Mouse (Mus musculus): ENCODE data around the gene Palld. TPM values are rescaled to one million over a fixed set of nuclear protein-coding genes. Genes with fewer than 3 reads are reported as not detected.
A peak's percentile ranks its signal among the peaks of the same experiment; 100 is the strongest.

Palld gene
- total and polyA plus RNA-seq, 3 experiments = 0.33 TPM; not detected in 2

DNA sequence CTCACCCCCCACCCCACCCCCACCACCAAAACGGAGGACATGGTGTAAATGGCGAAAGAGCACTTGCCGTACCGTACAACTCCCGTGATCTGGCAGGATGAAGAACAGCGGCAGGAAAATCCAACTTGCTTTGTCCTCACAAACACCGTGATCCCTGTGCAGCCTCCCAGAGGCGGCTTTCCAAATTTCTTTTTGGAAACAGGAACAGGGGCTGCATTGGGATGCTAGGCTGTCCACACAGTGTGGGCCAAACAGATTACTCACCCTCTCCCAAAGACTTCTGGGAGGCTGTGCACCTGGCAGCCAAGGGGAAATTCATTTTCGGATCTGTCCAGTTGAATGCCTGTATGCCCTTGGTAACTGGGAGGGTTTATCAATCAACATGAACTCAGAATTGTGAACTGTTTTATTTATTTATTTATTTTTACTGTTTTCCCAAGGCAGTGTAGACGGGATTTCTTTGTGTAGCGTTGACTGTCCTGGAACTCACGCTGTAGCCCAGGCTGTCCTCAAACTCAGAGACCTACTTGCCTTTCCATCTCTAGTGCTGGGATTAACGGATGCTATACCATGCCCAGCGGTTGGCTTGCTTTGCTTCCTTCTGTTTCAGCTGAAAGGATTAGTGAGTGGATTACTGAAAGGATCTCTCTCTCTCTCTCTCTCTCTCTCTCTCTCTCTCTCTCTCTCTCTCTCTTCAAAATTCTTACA is 422.1 kb downstream of the Palld start:
- H3K4me1 ChIP-seq (ENCODE audit: insufficient read depth, low read depth, low read length) = peaks cover 2% of the 10 kb centered on the region; the same call in 1 of the 2 replicates
- DNase-seq (ENCODE audit: low spot score) = no peak
- no peaks in the 10 kb centered on the region for H3K36me3 ChIP-seq (replicated peaks)
- no peak for ATAC-seq (ENCODE audit: extremely low read depth, insufficient number of reproducible peaks, low FRiP score, poor library complexity, severe bottlenecking)
- no peak overlapping the region for H3K4me3 ChIP-seq (ENCODE audit: low read depth, low read length)
- no peak for TF ChIP-seq GATA1 (IDR thresholded peaks at IDR 0.05; ENCODE audit: borderline replicate concordance, low read length)
- no peak for TF ChIP-seq TAL1 (conservative IDR thresholded peaks at IDR 0.05; ENCODE audit: low read depth, low read length)
- TF ChIP-seq GATA2 (IDR thresholded peaks at IDR 0.05; ENCODE audit: borderline replicate concordance, low read depth, low read length) = no peak
- no peak for TF ChIP-seq POLR2AphosphoS5 (IDR thresholded peaks at IDR 0.05; ENCODE audit: insufficient replicate concordance, low read depth, low read length)
- no peak for TF ChIP-seq CTCF (IDR thresholded peaks at IDR 0.05; ENCODE audit: low read depth, low read length)
- no peaks in the 10 kb centered on the region; the same call in 1 of the 2 replicates for H3K27me3 ChIP-seq (ENCODE audit: insufficient read depth, low read length)
- no peaks in the 10 kb centered on the region for H3K9me3 ChIP-seq (replicated peaks)

DNA sequence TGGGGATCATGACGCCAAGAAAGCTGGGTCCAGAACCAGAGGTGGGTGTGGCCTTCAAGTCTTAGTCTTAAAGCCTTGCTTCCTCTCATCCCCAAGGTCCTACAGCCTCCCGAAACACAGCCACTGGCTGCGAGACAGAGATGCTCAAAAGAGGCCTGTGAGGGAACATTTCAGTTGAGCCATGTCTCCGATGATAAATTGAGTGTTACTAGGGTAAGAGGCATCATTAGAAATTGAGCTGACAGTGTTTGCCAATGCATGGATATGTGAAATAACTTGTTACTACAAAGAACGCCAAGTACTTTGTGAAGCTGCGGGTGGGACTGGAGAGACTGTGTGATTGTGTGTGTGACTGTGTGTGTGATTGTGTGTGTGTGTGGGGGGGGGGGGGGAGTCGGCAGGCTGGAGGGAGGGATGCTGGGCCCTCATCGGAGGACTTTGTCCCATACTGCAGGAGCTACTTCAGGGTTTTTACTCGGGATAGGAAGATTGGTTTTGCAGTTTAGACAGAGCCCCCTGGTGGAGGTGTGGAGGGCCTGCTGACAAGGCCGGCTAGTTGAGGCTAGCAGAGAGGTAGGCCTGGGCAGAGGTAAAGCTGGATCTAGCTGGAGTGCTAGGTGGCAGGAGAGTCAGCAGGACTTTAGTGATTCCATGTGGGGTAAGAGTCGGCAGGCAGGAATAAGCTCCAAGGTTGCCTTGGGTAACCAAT is 422.8 kb downstream of the Palld start:
- H3K9me3 ChIP-seq (replicated peaks) = no peaks in the 10 kb centered on the region
- H3K36me3 ChIP-seq (replicated peaks) = no peaks in the 10 kb centered on the region
- TF ChIP-seq CTCF (IDR thresholded peaks at IDR 0.05; ENCODE audit: low read depth, low read length) (no peak), POLR2AphosphoS5 (IDR thresholded peaks at IDR 0.05; ENCODE audit: insufficient replicate concordance, low read depth, low read length) (no peak), TAL1 (conservative IDR thresholded peaks at IDR 0.05; ENCODE audit: low read depth, low read length) (no peak), GATA2 (IDR thresholded peaks at IDR 0.05; ENCODE audit: borderline replicate concordance, low read depth, low read length) (no peak), GATA1 (IDR thresholded peaks at IDR 0.05; ENCODE audit: borderline replicate concordance, low read length) (no peak)
- DNase-seq (ENCODE audit: low spot score) (peak; percentile 39), ATAC-seq (ENCODE audit: extremely low read depth, insufficient number of reproducible peaks, low FRiP score, poor library complexity, severe bottlenecking) (0 out of 2 replicates have a peak, but pooled peaks have one; percentile 34)
- no peak overlapping the region for H3K4me3 ChIP-seq (ENCODE audit: low read depth, low read length)
- H3K27me3 ChIP-seq (ENCODE audit: insufficient read depth, low read length) = peaks cover 2% of the 10 kb centered on the region; the same call in 1 of the 2 replicates
- peaks cover 5% of the 10 kb centered on the region for H3K4me1 ChIP-seq (ENCODE audit: insufficient read depth, low read depth, low read length)

DNA sequence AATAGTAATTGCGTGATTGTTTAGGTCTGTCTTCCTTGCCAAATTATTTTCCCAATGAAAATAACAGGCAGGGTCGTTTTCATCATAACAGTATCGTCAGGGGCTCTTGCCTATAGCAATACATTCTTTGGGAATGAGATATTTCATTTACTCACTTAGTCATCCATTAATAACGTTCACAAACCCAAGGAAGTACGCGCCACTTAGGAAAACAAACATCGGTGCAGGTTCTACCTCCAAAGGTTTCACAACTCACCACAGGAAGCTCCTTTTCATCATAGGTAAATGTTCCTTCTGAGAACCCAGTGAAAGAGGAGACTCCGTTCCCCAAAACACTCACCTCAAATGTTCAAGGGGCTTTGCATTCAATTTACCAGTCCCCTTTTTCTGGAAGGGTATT is 423.7 kb downstream of the Palld start:
- ATAC-seq (ENCODE audit: extremely low read depth, insufficient number of reproducible peaks, low FRiP score, poor library complexity, severe bottlenecking) = no peak
- peaks cover 3% of the 10 kb centered on the region; the same call in 1 of the 2 replicates for H3K27me3 ChIP-seq (ENCODE audit: insufficient read depth, low read length)
- H3K4me1 ChIP-seq (ENCODE audit: insufficient read depth, low read depth, low read length) = peaks cover 5% of the 10 kb centered on the region
- no peaks in the 10 kb centered on the region for H3K36me3 ChIP-seq (replicated peaks)
- no peaks in the 10 kb centered on the region for H3K9me3 ChIP-seq (replicated peaks)
- H3K4me3 ChIP-seq (ENCODE audit: low read depth, low read length) = no peak overlapping the region
- TF ChIP-seq CTCF (IDR thresholded peaks at IDR 0.05; ENCODE audit: low read depth, low read length) (no peak), GATA2 (IDR thresholded peaks at IDR 0.05; ENCODE audit: borderline replicate concordance, low read depth, low read length) (no peak), TAL1 (conservative IDR thresholded peaks at IDR 0.05; ENCODE audit: low read depth, low read length) (no peak), POLR2AphosphoS5 (IDR thresholded peaks at IDR 0.05; ENCODE audit: insufficient replicate concordance, low read depth, low read length) (no peak), GATA1 (IDR thresholded peaks at IDR 0.05; ENCODE audit: borderline replicate concordance, low read length) (no peak)
- no peak for DNase-seq (ENCODE audit: low spot score)

DNA sequence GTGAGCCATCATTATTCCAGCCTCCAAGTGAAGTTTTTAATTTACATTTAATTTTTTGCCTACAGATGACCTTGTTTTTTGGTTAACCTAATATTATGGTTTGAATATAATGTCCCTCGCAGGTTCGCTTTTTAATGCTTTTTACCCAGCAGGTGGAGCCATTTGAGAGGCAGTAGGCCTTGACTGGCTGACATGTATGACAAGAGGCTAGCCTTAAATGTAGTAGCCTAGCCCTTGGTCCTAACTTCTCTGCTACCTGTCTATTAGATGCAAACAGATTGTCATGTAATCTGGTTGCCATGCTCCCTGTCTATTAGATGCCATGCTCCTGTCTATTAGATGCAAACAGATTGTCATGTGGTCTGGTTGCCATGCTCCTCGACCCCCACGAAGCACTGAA is 424.3 kb downstream of the Palld start:
- Histone ChIP-seq H3K4me1 (ENCODE audit: insufficient read depth, low read depth, low read length) (peaks cover 5% of the 10 kb centered on the region), H3K36me3 (replicated peaks) (no peaks in the 10 kb centered on the region), H3K4me3 (ENCODE audit: low read depth, low read length) (no peak overlapping the region), H3K27me3 (ENCODE audit: insufficient read depth, low read length) (peaks cover 3% of the 10 kb centered on the region; the same call in 1 of the 2 replicates), H3K9me3 (replicated peaks) (no peaks in the 10 kb centered on the region)
- no peak for DNase-seq (ENCODE audit: low spot score)
- ATAC-seq (ENCODE audit: extremely low read depth, insufficient number of reproducible peaks, low FRiP score, poor library complexity, severe bottlenecking) = no peak
- TF ChIP-seq POLR2AphosphoS5 (IDR thresholded peaks at IDR 0.05; ENCODE audit: insufficient replicate concordance, low read depth, low read length) = no peak
- TF ChIP-seq GATA1 (IDR thresholded peaks at IDR 0.05; ENCODE audit: borderline replicate concordance, low read length) = no peak
- no peak for TF ChIP-seq CTCF (IDR thresholded peaks at IDR 0.05; ENCODE audit: low read depth, low read length)
- no peak for TF ChIP-seq GATA2 (IDR thresholded peaks at IDR 0.05; ENCODE audit: borderline replicate concordance, low read depth, low read length)
- TF ChIP-seq TAL1 (conservative IDR thresholded peaks at IDR 0.05; ENCODE audit: low read depth, low read length) = no peak

DNA sequence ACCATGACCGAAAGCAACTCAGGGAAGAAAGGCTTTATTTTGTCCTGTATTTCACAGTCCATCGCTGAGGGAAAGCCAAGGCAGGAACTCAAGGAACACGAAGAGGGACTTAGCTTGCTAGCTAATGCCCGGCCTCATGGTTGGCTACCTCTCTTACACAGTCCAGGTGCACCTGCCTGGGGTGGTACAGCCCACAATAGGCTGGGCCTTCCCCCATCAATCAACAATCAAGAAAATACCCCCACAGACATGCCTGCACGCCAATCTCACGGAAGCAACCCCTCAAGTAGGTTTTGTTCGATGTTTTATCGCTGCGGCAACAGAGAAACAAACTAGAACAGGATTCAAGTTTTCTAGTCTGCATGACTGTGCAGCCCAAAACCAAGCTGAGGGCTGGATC is 426.3 kb downstream of the Palld start:
- DNase-seq (ENCODE audit: low spot score) (no peak), ATAC-seq (ENCODE audit: extremely low read depth, insufficient number of reproducible peaks, low FRiP score, poor library complexity, severe bottlenecking) (no peak)
- peaks cover 3% of the 10 kb centered on the region; the same call in 1 of the 2 replicates for H3K27me3 ChIP-seq (ENCODE audit: insufficient read depth, low read length)
- TF ChIP-seq CTCF (IDR thresholded peaks at IDR 0.05; ENCODE audit: low read depth, low read length) = no peak
- TF ChIP-seq GATA1 (IDR thresholded peaks at IDR 0.05; ENCODE audit: borderline replicate concordance, low read length) = no peak
- no peak for TF ChIP-seq TAL1 (conservative IDR thresholded peaks at IDR 0.05; ENCODE audit: low read depth, low read length)
- no peak for TF ChIP-seq GATA2 (IDR thresholded peaks at IDR 0.05; ENCODE audit: borderline replicate concordance, low read depth, low read length)
- no peak for TF ChIP-seq POLR2AphosphoS5 (IDR thresholded peaks at IDR 0.05; ENCODE audit: insufficient replicate concordance, low read depth, low read length)
- H3K4me1 ChIP-seq (ENCODE audit: insufficient read depth, low read depth, low read length) = peaks cover 5% of the 10 kb centered on the region
- no peaks in the 10 kb centered on the region for H3K9me3 ChIP-seq (replicated peaks)
- no peak overlapping the region for H3K4me3 ChIP-seq (ENCODE audit: low read depth, low read length)
- H3K36me3 ChIP-seq (replicated peaks) = no peaks in the 10 kb centered on the region

DNA sequence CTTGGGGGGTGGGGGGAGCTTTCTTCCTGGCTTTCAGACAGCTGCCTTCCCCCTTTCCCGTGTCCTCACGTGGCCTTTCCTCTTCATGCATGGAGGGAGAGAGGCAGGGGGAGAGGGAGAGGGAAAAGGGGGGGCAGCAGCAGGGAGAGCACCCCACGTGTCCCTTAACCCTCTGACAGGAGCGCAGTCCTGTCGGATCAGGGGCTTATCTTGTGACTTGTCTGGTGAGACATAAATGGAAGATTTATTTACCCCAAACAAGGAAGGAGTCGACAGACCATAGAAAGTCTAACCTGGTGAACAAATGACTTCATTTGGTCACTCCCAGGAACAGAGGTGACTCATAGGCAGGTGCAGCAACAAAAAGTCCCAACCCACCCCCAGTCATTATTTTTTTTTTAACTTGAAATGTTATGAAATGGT is 427.2 kb downstream of the Palld start:
- DNase-seq (ENCODE audit: low spot score) (no peak), ATAC-seq (ENCODE audit: extremely low read depth, insufficient number of reproducible peaks, low FRiP score, poor library complexity, severe bottlenecking) (no peak)

More for the DNA sequence above, 427.2 kb downstream of the Palld start:
- Histone ChIP-seq H3K4me3 (ENCODE audit: low read depth, low read length) (no peak overlapping the region), H3K4me1 (ENCODE audit: insufficient read depth, low read depth, low read length) (peaks cover 5% of the 10 kb centered on the region), H3K36me3 (replicated peaks) (no peaks in the 10 kb centered on the region), H3K27me3 (ENCODE audit: insufficient read depth, low read length) (peaks cover 3% of the 10 kb centered on the region; the same call in 1 of the 2 replicates), H3K9me3 (replicated peaks) (no peaks in the 10 kb centered on the region)
- no peak for TF ChIP-seq GATA1 (IDR thresholded peaks at IDR 0.05; ENCODE audit: borderline replicate concordance, low read length)
- TF ChIP-seq GATA2 (IDR thresholded peaks at IDR 0.05; ENCODE audit: borderline replicate concordance, low read depth, low read length) = no peak
- TF ChIP-seq POLR2AphosphoS5 (IDR thresholded peaks at IDR 0.05; ENCODE audit: insufficient replicate concordance, low read depth, low read length) = no peak
- no peak for TF ChIP-seq TAL1 (conservative IDR thresholded peaks at IDR 0.05; ENCODE audit: low read depth, low read length)
- TF ChIP-seq CTCF (IDR thresholded peaks at IDR 0.05; ENCODE audit: low read depth, low read length) = no peak
